Mouse (Mus musculus) cerebellum, adult 8-10 months (tissue): ENCODE data around the gene Tfrc.

Experiments
- DNase-seq: peaks from one replicate; pipeline ENCODE4 v3.0.0; 2022

Gene Tfrc

GRCm38 (mm10) chr16:32608712-32609400 lies at the start of gene Tfrc:
Gene Tfrc, plus strand, starts transcription at chr16:32608920.
- peak; percentile 98 for DNase-seq

- DNase-seq: no peak
These were observed 49.2 kb upstream of the Tfrc start for GRCm38 (mm10) chr16:32559493-32559892.

- DNase-seq: no peak
These were observed 45.5 kb upstream of the Tfrc start for GRCm38 (mm10) chr16:32563056-32563793.

GRCm38 (mm10) chr16:32567282-32567681 lies 41.4 kb upstream of the Tfrc start:
- DNase-seq: no peak

GRCm38 (mm10) chr16:32568401-32568800 lies 40.3 kb upstream of the Tfrc start:
- DNase-seq: no peak

- DNase-seq: no peak
These were observed 38.7 kb upstream of the Tfrc start for GRCm38 (mm10) chr16:32570042-32570441.

GRCm38 (mm10) chr16:32572528-32572927 lies 36.2 kb upstream of the Tfrc start:
- no peak for DNase-seq

- DNase-seq: no peak
These were observed 22.2 kb upstream of the Tfrc start for GRCm38 (mm10) chr16:32586482-32586881.

- DNase-seq: no peak
These were observed 20.2 kb upstream of the Tfrc start for GRCm38 (mm10) chr16:32588568-32588967.

GRCm38 (mm10) chr16:32591521-32591920 lies 17.2 kb upstream of the Tfrc start:
- no peak for DNase-seq

GRCm38 (mm10) chr16:32593283-32593805 lies 15.4 kb upstream of the Tfrc start:
- DNase-seq: no peak

GRCm38 (mm10) chr16:32593916-32594315 lies 14.8 kb upstream of the Tfrc start:
- DNase-seq: no peak

- DNase-seq: no peak
These were observed 14.0 kb upstream of the Tfrc start for GRCm38 (mm10) chr16:32594701-32595100.

- no peak for DNase-seq
These were observed 13.4 kb upstream of the Tfrc start for GRCm38 (mm10) chr16:32595142-32595855.

GRCm38 (mm10) chr16:32597909-32598381 lies 10.8 kb upstream of the Tfrc start:
- DNase-seq: no peak

GRCm38 (mm10) chr16:32599151-32599550 lies 9.6 kb upstream of the Tfrc start:
- DNase-seq: no peak

- DNase-seq: no peak
These were observed 6.5 kb upstream of the Tfrc start for GRCm38 (mm10) chr16:32602193-32602685.

GRCm38 (mm10) chr16:32607562-32608343 lies 967 bp upstream of the Tfrc start:
- no peak for DNase-seq

GRCm38 (mm10) chr16:32608344-32608711 lies 392 bp upstream of the Tfrc start:
- no peak for DNase-seq

GRCm38 (mm10) chr16:32609401-32609779 lies 670 bp downstream of the Tfrc start:
- DNase-seq: no peak

- DNase-seq: no peak
These were observed 1.9 kb downstream of the Tfrc start for GRCm38 (mm10) chr16:32610460-32611255.

GRCm38 (mm10) chr16:32612052-32612451 lies 3.3 kb downstream of the Tfrc start:
- no peak for DNase-seq
